Mouse (Mus musculus) CH12.LX (cell line): ENCODE data around the gene Ablim1. TPM values are rescaled to one million over a fixed set of nuclear protein-coding genes. Genes with fewer than 3 reads are reported as not detected.

Experiments
- DNase-seq: peaks from one replicate; pipeline ENCODE4 v3.0.0-alpha.2; 2013; ENCODE audit errors: extremely low read depth
- H3K27ac ChIP-seq: 2 replicates; pipeline ENCODE4 v1.5.1; 2012; ENCODE audit warnings: low read depth, mild to moderate bottlenecking, control low read depth, moderate library complexity; ENCODE audit not compliant: insufficient read depth
- H3K27me3 ChIP-seq: replicated peaks from 2 replicates; pipeline ENCODE3; 2012; ENCODE audit warnings: inconsistent platforms
- H3K36me3 ChIP-seq, 2 experiments: replicated peaks in 1 of 2; 2 replicates each; pipeline versions ENCODE3 to v1.6.1; 2012; ENCODE audit warnings: inconsistent platforms in 1 of 2, low read length in 1 of 2, mild to moderate bottlenecking in 1 of 2, mixed read lengths in 1 of 2, moderate library complexity in 1 of 2; ENCODE audit not compliant: control insufficient read depth in 1 of 2, insufficient read depth in 1 of 2
- H3K4me1 ChIP-seq, 2 experiments: 2 replicates each; pipeline ENCODE4 v1.6.1; 2012; ENCODE audit warnings: inconsistent platforms in 1 of 2, moderate library complexity in 1 of 2; ENCODE audit not compliant: insufficient read depth in 2 of 2, control insufficient read depth in 1 of 2
- H3K4me2 ChIP-seq: 2 replicates; pipeline ENCODE4 v1.6.1; 2012; ENCODE audit warnings: low read depth, mild to moderate bottlenecking, control low read depth; ENCODE audit not compliant: poor library complexity, insufficient read depth, severe bottlenecking
- H3K4me3 ChIP-seq, 3 experiments: fragments of 150-350 bp in 1 of 3; sonication (generic) in 1 of 3; replicated peaks in 1 of 3; 2 replicates each; pipeline versions ENCODE3 to v1.5.1; 2011 to 2012; ENCODE audit warnings: low read depth in 2 of 3, low read length in 2 of 3, mild to moderate bottlenecking in 2 of 3, moderate library complexity in 2 of 3, control low read depth in 1 of 3, improper control_type of control experiment in 1 of 3, inconsistent platforms in 1 of 3, mixed read lengths in 1 of 3; ENCODE audit not compliant: poor library complexity in 1 of 3
- H3K79me2 ChIP-seq: replicated peaks from 2 replicates; pipeline ENCODE4 v1.6.1; 2012; ENCODE audit warnings: mild to moderate bottlenecking, moderate library complexity; ENCODE audit not compliant: control insufficient read depth, poor library complexity, insufficient read depth, severe bottlenecking; ENCODE audit errors: extremely low read depth
- H3K9ac ChIP-seq: 2 replicates; pipeline ENCODE4 v1.6.1; 2012; ENCODE audit warnings: low read depth, mild to moderate bottlenecking, control low read depth, moderate library complexity; ENCODE audit not compliant: insufficient read depth
- H3K9me3 ChIP-seq: replicated peaks from 2 replicates; pipeline ENCODE3; 2012; ENCODE audit warnings: low read length, inconsistent platforms, mixed read lengths
- BHLHE40 ChIP-seq: IDR thresholded peaks from 2 replicates; pipeline ENCODE4 v1.6.1; 2011; ENCODE audit warnings: mild to moderate bottlenecking, low read depth, low read length, improper control_type of control experiment
- CHD1 ChIP-seq: IDR thresholded peaks from 2 replicates; pipeline ENCODE4 v1.6.1; 2012; ENCODE audit warnings: low read depth, low read length, improper control_type of control experiment, inconsistent platforms
- CTCF ChIP-seq, 2 experiments: IDR thresholded peaks in 1 of 2; conservative IDR thresholded peaks in 1 of 2; 2 replicates each; pipeline ENCODE4 v1.5.1; 2011 to 2012; ENCODE audit warnings: low read depth in 2 of 2, low read length in 2 of 2, improper control_type of control experiment in 1 of 2, inconsistent platforms in 1 of 2, mild to moderate bottlenecking in 1 of 2, moderate library complexity in 1 of 2
- E2F4 ChIP-seq: IDR thresholded peaks from 2 replicates; pipeline ENCODE4 v1.6.1; 2011; ENCODE audit warnings: low read depth, low read length, improper control_type of control experiment; ENCODE audit not compliant: insufficient replicate concordance
- ELF1 ChIP-seq: IDR thresholded peaks from 2 replicates; pipeline ENCODE4 v1.6.1; 2014; ENCODE audit warnings: low read depth, mild to moderate bottlenecking, inconsistent platforms, low read length, improper control_type of control experiment
- EP300 ChIP-seq: IDR thresholded peaks from 2 replicates; pipeline ENCODE4 v1.6.1; 2011; ENCODE audit warnings: low read length, improper control_type of control experiment
- ETS1 ChIP-seq: conservative IDR thresholded peaks from 2 replicates; pipeline ENCODE4 v1.6.1; 2012; ENCODE audit warnings: low read depth, mild to moderate bottlenecking, inconsistent platforms, low read length, improper control_type of control experiment, moderate library complexity
- GABPA ChIP-seq: IDR thresholded peaks from 2 replicates; pipeline ENCODE4 v1.6.1; 2012; ENCODE audit warnings: low read depth, low read length, improper control_type of control experiment, inconsistent platforms; ENCODE audit not compliant: insufficient replicate concordance
- IRF4 ChIP-seq: IDR thresholded peaks from 2 replicates; pipeline ENCODE4 v1.6.1; 2014; ENCODE audit warnings: low read depth, mild to moderate bottlenecking, inconsistent platforms, low read length, improper control_type of control experiment
- MAX ChIP-seq: IDR thresholded peaks from 2 replicates; pipeline ENCODE4 v1.6.1; 2011; ENCODE audit warnings: low read length, improper control_type of control experiment
- MAZ ChIP-seq: IDR thresholded peaks from 2 replicates; pipeline ENCODE4 v1.6.1; 2012; ENCODE audit warnings: low read depth, mild to moderate bottlenecking, inconsistent platforms, low read length, improper control_type of control experiment, moderate library complexity
- MEF2A ChIP-seq: IDR thresholded peaks from 2 replicates; pipeline ENCODE4 v1.6.1; 2014; ENCODE audit warnings: low read depth, mild to moderate bottlenecking, inconsistent platforms, low read length, improper control_type of control experiment, borderline replicate concordance
- MXI1 ChIP-seq: IDR thresholded peaks from 2 replicates; pipeline ENCODE4 v1.6.1; 2011; ENCODE audit warnings: mild to moderate bottlenecking, low read depth, low read length, improper control_type of control experiment
- POLR2A ChIP-seq: IDR thresholded peaks from 2 replicates; pipeline ENCODE4 v1.6.1; 2011; ENCODE audit warnings: low read depth, mild to moderate bottlenecking, improper control_type of control experiment, low read length
- POLR2AphosphoS2 ChIP-seq: IDR thresholded peaks from 2 replicates; pipeline ENCODE4 v1.6.1; 2011; ENCODE audit warnings: low read depth, low read length, improper control_type of control experiment
- RCOR1 ChIP-seq: conservative IDR thresholded peaks from 2 replicates; pipeline ENCODE4 v1.6.1; 2012; ENCODE audit warnings: low read depth, mild to moderate bottlenecking, inconsistent platforms, low read length, improper control_type of control experiment
- TCF12 ChIP-seq: IDR thresholded peaks from 2 replicates; pipeline ENCODE4 v1.6.1; 2014; ENCODE audit warnings: low read depth, mild to moderate bottlenecking, inconsistent platforms, low read length, improper control_type of control experiment
- UBTF ChIP-seq: IDR thresholded peaks from 2 replicates; pipeline ENCODE4 v1.6.1; 2012; ENCODE audit warnings: low read depth, mild to moderate bottlenecking, inconsistent platforms, low read length, improper control_type of control experiment, moderate library complexity
- ZKSCAN1 ChIP-seq: IDR thresholded peaks from 2 replicates; pipeline ENCODE4 v1.6.1; 2012; ENCODE audit warnings: low read depth, inconsistent platforms, low read length, improper control_type of control experiment, borderline replicate concordance
- ZMIZ1 ChIP-seq: IDR thresholded peaks from 2 replicates; pipeline ENCODE4 v1.6.1; 2012; ENCODE audit warnings: low read depth, mild to moderate bottlenecking, inconsistent platforms, low read length, improper control_type of control experiment
- ZNF384 ChIP-seq: IDR thresholded peaks from 2 replicates; pipeline ENCODE4 v1.6.1; 2012; ENCODE audit warnings: low read depth, low read length, improper control_type of control experiment, inconsistent platforms
- dilution Hi-C: fragments of 300-500 bp; cut with MboI; formaldehyde crosslinking; loops from 2 replicates; pipeline ENCODE4 v1.14.3; 2020; ENCODE audit warnings: low sequenced_read_pairs; ENCODE audit not compliant: extremely low pct_unique_long_range_greater_than_20kb, extremely low pct_ligation_motif_present
- in situ Hi-C: fragments of 300-500 bp; cut with MboI; formaldehyde crosslinking; loops from 3 replicates; pipeline ENCODE4 v1.14.3; 2019; ENCODE audit warnings: low sequenced_read_pairs, low pct_ligation_motif_present, low pct_unique_long_range_greater_than_20kb, mixed read lengths
- polyA plus RNA-seq: library from polyadenylated mRNA; unstranded; fragments of >175 nt; gene quantifications from 2 replicates; pipeline ENCODE4 v1.2.1, GENCODE M21; 2012; ENCODE audit warnings: low read depth; ENCODE audit not compliant: insufficient read length
- total RNA-seq, 2 experiments: library from RNA; depleted of rRNA; stranded (reverse); fragments of 300-350 nt in 1 of 2; fragments of >200 nt in 1 of 2; gene quantifications; 2 replicates each; pipeline ENCODE4 v1.2.3; 2012 to 2014

Ablim1 gene
- total and polyA plus RNA-seq, 3 experiments: 0.85 to 2.4 (median 2.0) TPM

- Histone ChIP-seq H3K4me1 (peaks cover 0 to 2% of the 10 kb centered on the region in 2 experiments; a peak in 1 of 4 replicates), H3K27me3 (no peaks in the 10 kb centered on the region), H3K27ac (no peak overlapping the region), H3K79me2 (no peaks in the 10 kb centered on the region), H3K4me3 (no peak overlapping the region)
- dilution Hi-C loops: no loop called here
- no peak for TF ChIP-seq ELF1
- TF ChIP-seq CTCF (conservative IDR thresholded peaks at IDR 0.05 in 1 of 2, IDR thresholded peaks at IDR 0.05 in 1 of 2; ENCODE audit: low read depth in 2 of 2, low read length in 2 of 2): no peak
- no peak for TF ChIP-seq TCF12
- no peak for TF ChIP-seq ZNF384
- no peak for TF ChIP-seq MXI1
- no peak for TF ChIP-seq RCOR1
- TF ChIP-seq UBTF: no peak
- no peak for TF ChIP-seq IRF4
- TF ChIP-seq BHLHE40: no peak
- no peak for TF ChIP-seq CHD1
- TF ChIP-seq ZMIZ1: no peak
- TF ChIP-seq E2F4: no peak
- no peak for TF ChIP-seq MAZ
- TF ChIP-seq EP300: no peak
- TF ChIP-seq ZKSCAN1: no peak
- no peak for TF ChIP-seq POLR2AphosphoS2
- no peak for TF ChIP-seq MAX
- TF ChIP-seq GABPA: no peak
- TF ChIP-seq, all 38 proteins: peak for 0
- no peak overlapping the region for H3K9ac ChIP-seq
- H3K9me3 ChIP-seq: no peaks in the 10 kb centered on the region
- H3K4me2 ChIP-seq: no peak overlapping the region
- in situ Hi-C loops: no loop called here
- no peak for DNase-seq
- H3K36me3 ChIP-seq: no peaks in the 10 kb centered on the region
Observed at GRCm38 (mm10) chr19:57229161-57229560, 85.6 kb downstream of the Ablim1 start.

GRCm38 (mm10) chr19:57228576-57228975 is 86.1 kb downstream of the Ablim1 start:
- no peak for DNase-seq
- H3K4me1 ChIP-seq: peaks cover 0 to 2% of the 10 kb centered on the region in 2 experiments; a peak in 1 of 4 replicates
- no peaks in the 10 kb centered on the region for H3K9me3 ChIP-seq
- no peaks in the 10 kb centered on the region for H3K27me3 ChIP-seq
- no peak overlapping the region for H3K4me3 ChIP-seq
- in situ Hi-C loops (no loop called here), dilution Hi-C loops (no loop called here)
- no peak overlapping the region for H3K4me2 ChIP-seq
- no peaks in the 10 kb centered on the region for H3K79me2 ChIP-seq
- no peak overlapping the region for H3K27ac ChIP-seq
- no peak overlapping the region for H3K9ac ChIP-seq
- TF ChIP-seq ZKSCAN1 (no peak), EP300 (no peak), MAX (no peak), UBTF (no peak), TCF12 (no peak), ZNF384 (no peak), POLR2A (no peak), IRF4 (no peak), MEF2A (no peak), RCOR1 (no peak), ETS1 (no peak), CTCF (conservative IDR thresholded peaks at IDR 0.05 in 1 of 2, IDR thresholded peaks at IDR 0.05 in 1 of 2; ENCODE audit: low read depth in 2 of 2, low read length in 2 of 2) (no peak)
- H3K36me3 ChIP-seq: no peaks in the 10 kb centered on the region
